Mouse (Mus musculus): ENCODE data around the gene Lrba. TPM values are rescaled to one million over a fixed set of nuclear protein-coding genes. Genes with fewer than 3 reads are reported as not detected.

Gene Lrba
- polyA plus RNA-seq, 1 experiment from 2014 or later = 1.8 TPM

GRCm38 (mm10) chr3:86739745-86740144, 515.3 kb downstream of the Lrba start:
- H3K36me3 ChIP-seq = no peaks in the 10 kb centered on the region
- H3K27ac ChIP-seq = no peak overlapping the region
- H3K27me3 ChIP-seq = no peaks in the 10 kb centered on the region
- no peak overlapping the region for H3K9ac ChIP-seq
- H3K4me2 ChIP-seq = no peak overlapping the region
- no peaks in the 10 kb centered on the region for H3K4me1 ChIP-seq (replicated peaks)
- no peaks in the 10 kb centered on the region for H3K9me3 ChIP-seq (replicated peaks)
- no peak for ATAC-seq (replicated peaks; ENCODE audit: insufficient number of reproducible peaks, insufficient read depth, low FRiP score, low read depth)
- 91% methylated on average over 4 of the region's 4 CpGs for WGBS
- no peak overlapping the region for H3K4me3 ChIP-seq

DNA sequence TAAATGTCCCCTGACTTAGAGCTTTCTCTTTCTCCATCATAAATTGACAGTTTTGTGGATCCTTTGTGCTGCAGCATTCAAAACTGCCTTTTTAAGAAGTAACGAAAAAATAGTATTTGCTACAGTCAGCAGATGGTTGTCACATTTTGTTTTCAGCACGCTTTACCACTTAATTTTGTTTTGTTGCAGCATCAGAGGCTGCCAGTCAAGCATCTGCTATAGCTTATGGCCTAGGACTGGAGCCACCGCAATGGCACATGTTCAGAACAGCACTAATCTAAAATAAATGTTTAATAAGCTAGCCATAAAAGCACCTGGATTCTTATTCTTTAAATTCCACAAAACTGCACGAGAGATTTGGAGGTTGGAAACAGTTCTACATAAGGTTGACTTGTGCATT, 520.9 kb downstream of the Lrba start:
- Histone ChIP-seq H3K27me3 (no peaks in the 10 kb centered on the region), H3K27ac (no peak overlapping the region), H3K9me3 (replicated peaks) (no peaks in the 10 kb centered on the region), H3K9ac (no peak overlapping the region), H3K36me3 (no peaks in the 10 kb centered on the region), H3K4me1 (replicated peaks) (no peaks in the 10 kb centered on the region), H3K4me3 (no peak overlapping the region), H3K4me2 (no peak overlapping the region)
- no peak for ATAC-seq (replicated peaks; ENCODE audit: insufficient number of reproducible peaks, insufficient read depth, low FRiP score, low read depth)
- 81% methylated on average over 4 of the region's 4 CpGs for WGBS

DNA sequence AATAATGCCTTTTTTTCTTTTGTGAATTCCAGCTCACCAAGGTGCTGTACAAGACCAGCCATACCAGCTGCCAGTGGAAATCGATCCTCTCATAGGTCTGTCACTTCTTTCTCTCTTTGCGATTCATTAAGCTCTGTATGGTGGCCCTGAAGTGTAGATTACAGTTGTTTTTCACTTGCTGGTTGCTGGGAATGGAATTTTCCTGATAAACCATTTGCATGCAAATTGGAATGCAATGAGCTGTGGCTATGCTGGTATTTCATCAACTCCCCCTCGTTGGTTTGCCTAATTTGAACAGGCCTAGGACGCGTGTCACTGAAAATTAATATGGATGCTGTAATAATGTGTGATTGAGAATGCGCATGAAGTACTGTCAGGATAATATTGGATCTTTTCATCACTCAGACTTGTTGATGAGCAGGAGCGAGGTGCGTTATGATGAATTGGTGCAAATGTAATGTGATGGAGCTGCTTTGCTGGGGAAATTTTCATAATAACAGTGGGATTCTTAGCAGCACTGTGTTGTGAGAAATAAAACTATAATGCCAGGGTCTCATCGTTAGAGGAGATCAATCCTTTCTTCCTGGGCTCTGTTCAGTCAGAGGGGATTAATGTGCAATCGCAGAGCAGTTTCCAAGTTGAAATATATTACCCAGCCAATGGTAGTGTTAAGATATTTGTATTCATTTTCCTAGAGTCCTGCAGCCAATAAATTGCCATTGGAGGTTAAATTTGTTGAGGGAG, 521.5 kb downstream of the Lrba start:
- no peak overlapping the region for H3K9ac ChIP-seq
- H3K27ac ChIP-seq = no peak overlapping the region
- no peak overlapping the region for H3K4me2 ChIP-seq
- 73% methylated on average over 10 of the region's 10 CpGs for WGBS
- no peak for ATAC-seq (replicated peaks; ENCODE audit: insufficient number of reproducible peaks, insufficient read depth, low FRiP score, low read depth)
- H3K9me3 ChIP-seq (replicated peaks) = no peaks in the 10 kb centered on the region
- H3K4me3 ChIP-seq = no peak overlapping the region
- no peaks in the 10 kb centered on the region for H3K36me3 ChIP-seq
- no peaks in the 10 kb centered on the region for H3K27me3 ChIP-seq
- no peaks in the 10 kb centered on the region for H3K4me1 ChIP-seq (replicated peaks)

- no peaks in the 10 kb centered on the region for H3K36me3 ChIP-seq
- ATAC-seq (replicated peaks; ENCODE audit: insufficient number of reproducible peaks, insufficient read depth, low FRiP score, low read depth) = no peak
- H3K9me3 ChIP-seq (replicated peaks) = no peaks in the 10 kb centered on the region
- H3K9ac ChIP-seq = no peak overlapping the region
- no peaks in the 10 kb centered on the region for H3K27me3 ChIP-seq
- 55% methylated on average over 7 of the region's 7 CpGs for WGBS
- no peak overlapping the region for H3K4me2 ChIP-seq
- no peak overlapping the region for H3K4me3 ChIP-seq
- no peaks in the 10 kb centered on the region for H3K4me1 ChIP-seq (replicated peaks)
- H3K27ac ChIP-seq = no peak overlapping the region
Observed at GRCm38 (mm10) chr3:86750652-86751051, 526.2 kb downstream of the Lrba start.

DNA sequence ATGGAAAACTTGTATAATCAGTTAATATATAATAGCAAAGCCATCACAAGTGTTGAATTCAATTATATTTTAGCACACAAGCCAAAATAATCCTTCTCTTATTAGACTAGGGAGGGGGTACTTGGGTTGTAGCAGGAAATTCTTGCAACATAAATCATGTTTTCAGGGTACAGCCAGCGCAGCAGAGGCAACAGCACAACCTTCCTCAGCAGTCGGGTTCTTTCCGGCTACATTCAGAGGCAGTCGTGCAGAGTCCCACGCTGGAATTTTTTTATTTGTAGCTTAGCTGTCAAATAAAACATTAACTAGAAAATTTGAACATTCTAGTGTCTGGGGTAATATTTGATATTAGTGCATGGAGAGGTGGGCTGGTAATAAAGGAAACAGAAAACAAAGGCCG, 529.7 kb downstream of the Lrba start:
- Histone ChIP-seq H3K4me3 (no peak overlapping the region), H3K4me1 (replicated peaks) (no peaks in the 10 kb centered on the region), H3K36me3 (no peaks in the 10 kb centered on the region), H3K9me3 (replicated peaks) (no peaks in the 10 kb centered on the region), H3K27ac (no peak overlapping the region), H3K4me2 (no peak overlapping the region), H3K27me3 (no peaks in the 10 kb centered on the region), H3K9ac (no peak overlapping the region)
- ATAC-seq (replicated peaks; ENCODE audit: insufficient number of reproducible peaks, insufficient read depth, low FRiP score, low read depth) = no peak
- 61% methylated on average over 6 of the region's 6 CpGs for WGBS

DNA sequence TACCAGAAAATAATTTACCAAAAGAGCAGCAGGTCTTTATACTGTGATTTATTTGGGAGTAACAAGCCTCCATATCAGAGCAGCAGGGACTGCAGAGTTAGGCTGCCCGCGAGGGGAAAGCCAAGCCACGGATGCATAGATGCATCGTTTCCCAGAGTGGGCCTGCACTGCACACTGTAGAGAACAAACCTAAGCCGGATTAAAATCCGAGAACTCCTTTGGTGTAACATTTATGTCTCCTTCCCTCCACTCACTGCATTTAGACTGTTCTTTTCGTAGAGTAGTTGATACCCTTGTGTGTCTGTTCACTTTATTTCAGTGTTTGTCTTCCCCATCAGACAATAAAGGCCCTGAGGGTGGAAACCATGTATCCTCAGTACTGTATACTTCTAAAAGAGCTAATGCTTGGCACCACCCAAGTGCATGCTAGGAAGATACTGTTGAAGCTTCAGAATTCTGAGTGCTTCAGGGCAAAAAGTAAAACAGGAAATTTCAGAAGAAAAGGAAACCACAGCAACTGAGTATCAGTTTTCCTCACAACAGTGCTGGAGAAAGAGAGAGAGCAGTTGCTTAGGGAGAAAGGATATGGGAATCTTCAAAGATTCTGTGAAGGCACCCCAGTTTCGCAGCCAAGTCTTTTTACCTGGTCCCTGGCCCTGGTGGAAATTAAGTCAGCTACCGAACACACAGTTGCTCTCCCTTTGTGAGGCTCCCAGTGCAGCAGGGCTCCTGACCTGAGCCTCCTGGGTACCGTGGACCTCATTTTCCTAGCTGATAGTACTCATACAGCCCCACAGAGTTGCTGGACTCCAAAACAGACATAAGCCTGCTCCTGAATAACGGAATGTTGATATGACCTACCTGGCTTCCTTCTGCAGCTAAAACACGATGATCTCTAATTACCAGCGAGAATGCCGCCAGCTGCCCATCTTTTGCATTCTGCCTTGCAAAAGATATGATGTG, 530.4 kb downstream of the Lrba start:
- Histone ChIP-seq H3K4me2 (no peak overlapping the region), H3K9me3 (replicated peaks) (no peaks in the 10 kb centered on the region), H3K27ac (no peak overlapping the region), H3K4me1 (replicated peaks) (no peaks in the 10 kb centered on the region), H3K36me3 (no peaks in the 10 kb centered on the region), H3K4me3 (no peak overlapping the region), H3K27me3 (no peaks in the 10 kb centered on the region), H3K9ac (no peak overlapping the region)
- no peak for ATAC-seq (replicated peaks; ENCODE audit: insufficient number of reproducible peaks, insufficient read depth, low FRiP score, low read depth)
- WGBS = 74% methylated on average over 14 of the region's 14 CpGs

- 77% methylated on average over 1 of the region's 1 CpGs for WGBS
- no peak for ATAC-seq (replicated peaks; ENCODE audit: insufficient number of reproducible peaks, insufficient read depth, low FRiP score, low read depth)
- H3K27me3 ChIP-seq = no peaks in the 10 kb centered on the region
- H3K36me3 ChIP-seq = no peaks in the 10 kb centered on the region
- H3K9me3 ChIP-seq (replicated peaks) = no peaks in the 10 kb centered on the region
- no peak overlapping the region for H3K9ac ChIP-seq
- no peak overlapping the region for H3K27ac ChIP-seq
- no peaks in the 10 kb centered on the region for H3K4me1 ChIP-seq (replicated peaks)
- H3K4me3 ChIP-seq = no peak overlapping the region
- no peak overlapping the region for H3K4me2 ChIP-seq
Observed at GRCm38 (mm10) chr3:86756548-86756947, 532.1 kb downstream of the Lrba start.

DNA sequence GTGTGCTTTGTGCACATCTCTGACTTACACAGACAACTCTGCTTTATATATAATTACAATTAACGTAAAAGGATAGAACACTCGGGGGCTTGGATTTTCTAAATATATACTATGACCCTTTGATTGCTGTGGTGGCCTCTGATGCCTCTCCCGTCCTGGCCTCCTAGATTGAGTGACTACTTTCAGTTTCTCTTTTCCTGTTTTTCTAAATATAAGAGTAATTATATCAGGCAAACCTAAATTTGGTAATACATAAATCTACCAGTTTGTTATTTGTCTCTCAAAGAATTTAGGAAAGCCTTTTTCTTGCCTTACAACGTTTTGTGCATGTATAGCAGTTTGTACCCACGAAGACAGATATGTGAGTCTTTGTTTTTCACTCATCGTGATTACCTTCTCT, 534.2 kb downstream of the Lrba start:
- Histone ChIP-seq H3K4me3 (no peak overlapping the region), H3K36me3 (no peaks in the 10 kb centered on the region), H3K9me3 (replicated peaks) (no peaks in the 10 kb centered on the region), H3K9ac (no peak overlapping the region), H3K27me3 (no peaks in the 10 kb centered on the region), H3K4me1 (replicated peaks) (no peaks in the 10 kb centered on the region), H3K4me2 (peak overlapping the region; percentile 13; the same call in 1 of the 2 replicates), H3K27ac (no peak overlapping the region)
- 60% methylated on average over 6 of the region's 6 CpGs for WGBS
- no peak for ATAC-seq (replicated peaks; ENCODE audit: insufficient number of reproducible peaks, insufficient read depth, low FRiP score, low read depth)

DNA sequence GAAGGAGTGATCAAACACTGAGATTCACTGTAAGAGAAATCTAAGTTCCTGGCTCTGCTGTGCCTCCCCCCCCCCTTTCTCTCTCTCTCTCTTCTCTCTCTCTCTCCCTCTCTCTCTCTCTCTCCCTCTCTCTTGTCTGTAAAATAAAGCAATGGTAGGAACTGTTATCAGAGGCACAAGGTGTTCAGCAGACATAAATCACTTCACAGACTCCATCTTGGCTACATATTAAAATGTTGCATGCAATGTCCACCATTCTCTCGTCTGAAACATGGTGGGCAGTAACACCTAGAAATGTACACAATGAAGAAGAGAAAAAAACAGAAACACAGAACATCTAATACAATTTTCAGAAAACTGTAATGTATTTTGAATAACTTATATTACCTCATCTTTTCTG, 534.9 kb downstream of the Lrba start:
- Histone ChIP-seq H3K9ac (no peak overlapping the region), H3K9me3 (replicated peaks) (no peaks in the 10 kb centered on the region), H3K4me3 (no peak overlapping the region), H3K27ac (no peak overlapping the region), H3K4me2 (no peak overlapping the region), H3K27me3 (no peaks in the 10 kb centered on the region), H3K4me1 (replicated peaks) (no peaks in the 10 kb centered on the region), H3K36me3 (no peaks in the 10 kb centered on the region)
- no peak for ATAC-seq (replicated peaks; ENCODE audit: insufficient number of reproducible peaks, insufficient read depth, low FRiP score, low read depth)
- 79% methylated on average over 1 of the region's 1 CpGs for WGBS

GRCm38 (mm10) chr3:86759834-86760233, 535.4 kb downstream of the Lrba start:
- Histone ChIP-seq H3K27me3 (no peaks in the 10 kb centered on the region), H3K9ac (no peak overlapping the region), H3K27ac (no peak overlapping the region), H3K4me2 (no peak overlapping the region), H3K9me3 (replicated peaks) (no peaks in the 10 kb centered on the region), H3K4me1 (replicated peaks) (no peaks in the 10 kb centered on the region), H3K36me3 (no peaks in the 10 kb centered on the region), H3K4me3 (no peak overlapping the region)
- 65% methylated on average over 8 of the region's 8 CpGs for WGBS
- no peak for ATAC-seq (replicated peaks; ENCODE audit: insufficient number of reproducible peaks, insufficient read depth, low FRiP score, low read depth)

DNA sequence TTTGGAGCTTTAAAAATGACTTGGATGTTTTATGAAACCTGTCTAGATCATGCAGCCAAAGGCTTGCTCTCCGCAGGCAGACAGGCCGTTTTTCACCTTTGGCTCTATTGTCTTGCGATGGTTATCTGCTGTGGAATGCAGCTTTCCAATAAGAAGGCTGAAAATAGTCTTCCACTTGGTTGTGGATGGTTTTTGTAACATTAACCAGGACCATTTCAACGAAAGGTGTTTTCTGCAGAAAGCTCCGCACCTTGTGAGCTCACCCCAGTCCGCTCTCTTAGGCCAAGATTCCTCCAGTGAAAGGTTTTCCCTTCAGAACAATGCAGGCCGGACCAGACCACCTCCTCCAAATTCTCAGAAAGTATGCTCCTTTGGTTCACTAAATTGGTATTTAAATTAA, 536.0 kb downstream of the Lrba start:
- H3K4me3 ChIP-seq = no peak overlapping the region
- no peaks in the 10 kb centered on the region for H3K36me3 ChIP-seq
- no peaks in the 10 kb centered on the region for H3K4me1 ChIP-seq (replicated peaks)
- no peak overlapping the region for H3K27ac ChIP-seq
- H3K27me3 ChIP-seq = no peaks in the 10 kb centered on the region
- ATAC-seq (replicated peaks; ENCODE audit: insufficient number of reproducible peaks, insufficient read depth, low FRiP score, low read depth) = no peak
- 74% methylated on average over 7 of the region's 7 CpGs for WGBS
- no peaks in the 10 kb centered on the region for H3K9me3 ChIP-seq (replicated peaks)
- H3K9ac ChIP-seq = no peak overlapping the region
- H3K4me2 ChIP-seq = no peak overlapping the region

All from heart, embryonic 15.5 days (tissue).